Mouse (Mus musculus): ENCODE results near the gene Lrrc51. TPM values are rescaled to one million over a fixed set of nuclear protein-coding genes. Genes with fewer than 3 reads are reported as not detected.
A peak's percentile ranks its signal among the peaks of the same experiment; 100 is the strongest.
"Not testable (repeated sequence)": the region's sequence is repeated elsewhere in the genome, so short reads cannot be mapped to it uniquely, and the experiment has no call there.

Gene Lrrc51
- polyA plus RNA-seq (2015; fragmentation: Nextera tagmentation; extraction: Ambion mirVana): 5.3 and 7.1 TPM in 2 replicates

GRCm38 (mm10) chr7:101933751-101934240 is at the start of gene Lrrc51, which contains the start of gene Numa1:
Gene Lrrc51, minus strand, starts transcription at chr7:101933895.
Gene Numa1, plus strand, starts transcription at chr7:101934111.
- DNase-seq (ENCODE audit: low spot score): peak; percentile 95

GRCm38 (mm10) chr7:101982735-101983134 is 49.0 kb upstream of the Lrrc51 start:
- no peak for DNase-seq (ENCODE audit: low spot score)

- DNase-seq (ENCODE audit: low spot score): no peak
Measured at GRCm38 (mm10) chr7:101974505-101974904, 40.8 kb upstream of the Lrrc51 start.

GRCm38 (mm10) chr7:101973730-101974129 is 40.0 kb upstream of the Lrrc51 start:
- no peak for DNase-seq (ENCODE audit: low spot score)

- DNase-seq (ENCODE audit: low spot score): no peak
Measured at GRCm38 (mm10) chr7:101971721-101972120, 38.0 kb upstream of the Lrrc51 start.

- peak; percentile 72 for DNase-seq (ENCODE audit: low spot score)
Measured at GRCm38 (mm10) chr7:101970821-101971461, 37.2 kb upstream of the Lrrc51 start.

GRCm38 (mm10) chr7:101970429-101970775 is 36.7 kb upstream of the Lrrc51 start:
- peak; percentile 79 for DNase-seq (ENCODE audit: low spot score)

- peak; percentile 83 for DNase-seq (ENCODE audit: low spot score)
Measured at GRCm38 (mm10) chr7:101969694-101970428, 36.2 kb upstream of the Lrrc51 start.

GRCm38 (mm10) chr7:101968751-101969150 is 35.1 kb upstream of the Lrrc51 start:
- no peak for DNase-seq (ENCODE audit: low spot score)

GRCm38 (mm10) chr7:101967256-101967655 is 33.6 kb upstream of the Lrrc51 start:
- no peak for DNase-seq (ENCODE audit: low spot score)

GRCm38 (mm10) chr7:101965606-101966005 is 31.9 kb upstream of the Lrrc51 start:
- DNase-seq (ENCODE audit: low spot score): peak; percentile 36

GRCm38 (mm10) chr7:101964551-101964950 is 30.9 kb upstream of the Lrrc51 start:
- DNase-seq (ENCODE audit: low spot score): no peak

- DNase-seq (ENCODE audit: low spot score): peak; percentile 57
Measured at GRCm38 (mm10) chr7:101963621-101964020, 29.9 kb upstream of the Lrrc51 start.

GRCm38 (mm10) chr7:101962829-101963228 is 29.1 kb upstream of the Lrrc51 start:
- DNase-seq (ENCODE audit: low spot score): no peak

GRCm38 (mm10) chr7:101956911-101957310 is 23.2 kb upstream of the Lrrc51 start:
- no peak for DNase-seq (ENCODE audit: low spot score)

GRCm38 (mm10) chr7:101956481-101956880 is 22.8 kb upstream of the Lrrc51 start:
- no peak for DNase-seq (ENCODE audit: low spot score)

GRCm38 (mm10) chr7:101955862-101956261 is 22.2 kb upstream of the Lrrc51 start:
- DNase-seq (ENCODE audit: low spot score): no peak

GRCm38 (mm10) chr7:101955276-101955675 is 21.6 kb upstream of the Lrrc51 start:
- no peak for DNase-seq (ENCODE audit: low spot score)

GRCm38 (mm10) chr7:101954163-101954562 is 20.5 kb upstream of the Lrrc51 start:
- peak; percentile 39 for DNase-seq (ENCODE audit: low spot score)

GRCm38 (mm10) chr7:101952098-101952497 is 18.4 kb upstream of the Lrrc51 start:
- DNase-seq (ENCODE audit: low spot score): no peak

- no peak for DNase-seq (ENCODE audit: low spot score)
Measured at GRCm38 (mm10) chr7:101951648-101952047, 18.0 kb upstream of the Lrrc51 start.

- DNase-seq (ENCODE audit: low spot score): not testable (repeated sequence)
Measured at GRCm38 (mm10) chr7:101949008-101949407, 15.3 kb upstream of the Lrrc51 start.

- DNase-seq (ENCODE audit: low spot score): no peak
Measured at GRCm38 (mm10) chr7:101939758-101940157, 6.1 kb upstream of the Lrrc51 start.
